Mouse (Mus musculus) erythroid progenitor cell, adult 5-6 weeks (primary cell): ENCODE results near the gene Olfr147. TPM values are rescaled to one million over a fixed set of nuclear protein-coding genes. Genes with fewer than 3 reads are reported as not detected.
"Not testable (repeated sequence)": the region's sequence is repeated elsewhere in the genome, so short reads cannot be mapped to it uniquely, and the experiment has no call there.

Experiments used
- ATAC-seq: replicated peaks from 2 replicates; pipeline ENCODE4 v1.8.0; 2016; ENCODE audit warnings: moderate number of reproducible peaks, mild to moderate bottlenecking, moderate TSS enrichment, inconsistent platforms; ENCODE audit not compliant: poor library complexity, low FRiP score, severe bottlenecking
- total RNA-seq, 2 experiments: library from RNA; stranded (forward) in 1 of 2; stranded (reverse) in 1 of 2; fragments of 150-400 nt in 1 of 2; fragments of 186-747, 209-891 nt in 1 of 2; gene quantifications; 2 replicates each; pipeline versions ENCODE4 v1.2.3 to v1.2.4; 2015 to 2017; ENCODE audit warnings: low replicate concordance in 2 of 2

Gene Olfr147
- not detected in 2 replicates for total RNA-seq (2015; ENCODE audit: low replicate concordance)
- total RNA-seq (2017; ENCODE audit: low replicate concordance): not detected in 2 replicates

GRCm38 (mm10) chr9:38401398-38401797 lies at the start of gene Olfr147:
Gene Olfr147 (plus strand): TSS chr9:38401698.
- ATAC-seq: no peak

GRCm38 (mm10) chr9:38366596-38366995 lies 34.9 kb upstream of the Olfr147 start, which contains the start of gene Olfr250:
Gene Olfr250 (plus strand): TSS chr9:38366896.
- ATAC-seq: no peak

GRCm38 (mm10) chr9:38376786-38377185 lies 24.7 kb upstream of the Olfr147 start, which contains the start of gene Olfr251:
Gene Olfr251 (plus strand): TSS chr9:38377086.
- no peak for ATAC-seq

GRCm38 (mm10) chr9:38407502-38407901 lies 6.0 kb downstream of the Olfr147 start:
- not testable (repeated sequence) for ATAC-seq

GRCm38 (mm10) chr9:38413502-38413901 lies 12.0 kb downstream of the Olfr147 start:
- ATAC-seq: not testable (repeated sequence)

GRCm38 (mm10) chr9:38423801-38424200 lies 22.3 kb downstream of the Olfr147 start:
- no peak for ATAC-seq

GRCm38 (mm10) chr9:38427026-38427425 lies 25.5 kb downstream of the Olfr147 start:
- no peak for ATAC-seq

- no peak for ATAC-seq
These were observed 27.7 kb downstream of the Olfr147 start, which contains the start of gene Olfr901 for GRCm38 (mm10) chr9:38429155-38429554. Gene Olfr901 (plus strand): TSS chr9:38429455.

- no peak for ATAC-seq
These were observed 45.9 kb downstream of the Olfr147 start, which contains the start of gene Olfr902 for GRCm38 (mm10) chr9:38447352-38447751. Gene Olfr902 (plus strand): TSS chr9:38447652.

Other genes starting within 250 kb of the Olfr147 start
- gene Olfr891, start 220.9 kb upstream of the Olfr147 start, total RNA-seq (2015; ENCODE audit: low replicate concordance): not detected in 2 replicates
- not detected in 2 replicates for gene Olfr891, start 220.9 kb upstream of the Olfr147 start, total RNA-seq (2017; ENCODE audit: low replicate concordance)
- gene Olfr893, start 193.3 kb upstream of the Olfr147 start, total RNA-seq (2015; ENCODE audit: low replicate concordance): not detected in 2 replicates
- not detected in 2 replicates for gene Olfr893, start 193.3 kb upstream of the Olfr147 start, total RNA-seq (2017; ENCODE audit: low replicate concordance)
- not detected in 2 replicates for gene Olfr894, start 183.6 kb upstream of the Olfr147 start, total RNA-seq (2015; ENCODE audit: low replicate concordance)
- gene Olfr894, start 183.6 kb upstream of the Olfr147 start, total RNA-seq (2017; ENCODE audit: low replicate concordance): not detected in 2 replicates
- gene Olfr143, start 148.9 kb upstream of the Olfr147 start, total RNA-seq (2015; ENCODE audit: low replicate concordance): not detected in 2 replicates
- gene Olfr143, start 148.9 kb upstream of the Olfr147 start, total RNA-seq (2017; ENCODE audit: low replicate concordance): not detected in 2 replicates
- gene Olfr895, start 133.8 kb upstream of the Olfr147 start, total RNA-seq (2015; ENCODE audit: low replicate concordance): not detected in 2 replicates
- gene Olfr895, start 133.8 kb upstream of the Olfr147 start, total RNA-seq (2017; ENCODE audit: low replicate concordance): not detected in 2 replicates
- gene Olfr896-ps1, start 110.6 kb upstream of the Olfr147 start, total RNA-seq (2015; ENCODE audit: low replicate concordance): not detected in 2 replicates
- gene Olfr896-ps1, start 110.6 kb upstream of the Olfr147 start, total RNA-seq (2017; ENCODE audit: low replicate concordance): not detected in 2 replicates
- not detected in 2 replicates for gene Olfr25, start 72.6 kb upstream of the Olfr147 start, total RNA-seq (2015; ENCODE audit: low replicate concordance)
- 0.39 TPM in 1 of 2 replicates, not detected in the other for gene Olfr25, start 72.6 kb upstream of the Olfr147 start, total RNA-seq (2017; ENCODE audit: low replicate concordance)
- gene Olfr898, start 53.3 kb upstream of the Olfr147 start, total RNA-seq (2015; ENCODE audit: low replicate concordance): not detected in 2 replicates
- gene Olfr898, start 53.3 kb upstream of the Olfr147 start, total RNA-seq (2017; ENCODE audit: low replicate concordance): not detected in 2 replicates
- gene Olfr250, start 34.8 kb upstream of the Olfr147 start, total RNA-seq (2015; ENCODE audit: low replicate concordance): not detected in 2 replicates
- not detected in 2 replicates for gene Olfr250, start 34.8 kb upstream of the Olfr147 start, total RNA-seq (2017; ENCODE audit: low replicate concordance)
- not detected in 2 replicates for gene Olfr251, start 24.6 kb upstream of the Olfr147 start, total RNA-seq (2015; ENCODE audit: low replicate concordance)
- gene Olfr251, start 24.6 kb upstream of the Olfr147 start, total RNA-seq (2017; ENCODE audit: low replicate concordance): not detected in 2 replicates
- not detected in 2 replicates for gene Olfr901, start 27.8 kb downstream of the Olfr147 start, total RNA-seq (2015; ENCODE audit: low replicate concordance)
- not detected in 2 replicates for gene Olfr901, start 27.8 kb downstream of the Olfr147 start, total RNA-seq (2017; ENCODE audit: low replicate concordance)
- gene Olfr902, start 46.0 kb downstream of the Olfr147 start, total RNA-seq (2015; ENCODE audit: low replicate concordance): not detected in 2 replicates
- not detected in 2 replicates for gene Olfr902, start 46.0 kb downstream of the Olfr147 start, total RNA-seq (2017; ENCODE audit: low replicate concordance)
- gene Olfr904, start 61.4 kb downstream of the Olfr147 start, total RNA-seq (2015; ENCODE audit: low replicate concordance): not detected in 2 replicates
- not detected in 2 replicates for gene Olfr904, start 61.4 kb downstream of the Olfr147 start, total RNA-seq (2017; ENCODE audit: low replicate concordance)
- not detected in 2 replicates for gene Olfr905, start 69.4 kb downstream of the Olfr147 start, total RNA-seq (2015; ENCODE audit: low replicate concordance)
- gene Olfr905, start 69.4 kb downstream of the Olfr147 start, total RNA-seq (2017; ENCODE audit: low replicate concordance): not detected in 2 replicates
- not detected in 2 replicates for gene Olfr906, start 85.4 kb downstream of the Olfr147 start, total RNA-seq (2015; ENCODE audit: low replicate concordance)
- gene Olfr906, start 85.4 kb downstream of the Olfr147 start, total RNA-seq (2017; ENCODE audit: low replicate concordance): not detected in 2 replicates
- not detected in 2 replicates for gene Olfr907, start 94.1 kb downstream of the Olfr147 start, total RNA-seq (2015; ENCODE audit: low replicate concordance)
- not detected in 2 replicates for gene Olfr907, start 94.1 kb downstream of the Olfr147 start, total RNA-seq (2017; ENCODE audit: low replicate concordance)
- gene Olfr911-ps1, start 119.9 kb downstream of the Olfr147 start, total RNA-seq (2015; ENCODE audit: low replicate concordance): not detected in 2 replicates
- gene Olfr911-ps1, start 119.9 kb downstream of the Olfr147 start, total RNA-seq (2017; ENCODE audit: low replicate concordance): not detected in 2 replicates
- not detected in 2 replicates for gene Olfr910, start 136.2 kb downstream of the Olfr147 start, total RNA-seq (2015; ENCODE audit: low replicate concordance)
- gene Olfr910, start 136.2 kb downstream of the Olfr147 start, total RNA-seq (2017; ENCODE audit: low replicate concordance): not detected in 2 replicates
- not detected in 2 replicates for gene Olfr912, start 178.5 kb downstream of the Olfr147 start, total RNA-seq (2015; ENCODE audit: low replicate concordance)
- gene Olfr912, start 178.5 kb downstream of the Olfr147 start, total RNA-seq (2017; ENCODE audit: low replicate concordance): not detected in 2 replicates
- gene Olfr913, start 191.1 kb downstream of the Olfr147 start, total RNA-seq (2015; ENCODE audit: low replicate concordance): not detected in 2 replicates
- not detected in 2 replicates for gene Olfr913, start 191.1 kb downstream of the Olfr147 start, total RNA-seq (2017; ENCODE audit: low replicate concordance)
- not detected in 2 replicates for gene Olfr914, start 203.4 kb downstream of the Olfr147 start, total RNA-seq (2015; ENCODE audit: low replicate concordance)
- gene Olfr914, start 203.4 kb downstream of the Olfr147 start, total RNA-seq (2017; ENCODE audit: low replicate concordance): not detected in 2 replicates